Mouse (Mus musculus) induced T-regulatory cell, adult 2 months (primary cell): ENCODE measurements around the gene Nceh1.

Source experiments
- DNase-seq: peaks from one replicate; pipeline ENCODE4 v3.0.0-alpha.2; 2012; ENCODE audit warnings: low read depth

Gene Nceh1

DNA sequence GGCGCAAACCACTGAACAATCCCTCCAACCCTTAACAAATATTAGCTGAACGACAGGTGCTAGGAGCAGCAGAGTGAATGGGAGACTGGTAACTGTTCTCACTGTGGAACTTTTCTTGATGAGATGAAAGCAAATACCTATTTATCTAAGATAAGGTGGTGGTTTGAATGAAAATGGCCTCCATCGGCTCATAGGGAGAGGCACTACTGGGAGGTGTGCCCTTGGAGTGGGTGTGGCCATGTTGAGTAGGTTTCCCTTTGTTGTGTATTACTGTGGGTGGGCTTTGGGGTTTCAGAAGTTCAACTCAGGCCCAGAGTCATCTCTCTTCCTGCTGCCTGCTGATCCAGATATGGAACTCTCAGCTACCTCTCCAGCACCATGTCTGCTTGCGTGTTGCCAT, 8.1 kb downstream of the Nceh1 start:
- no peak for DNase-seq

DNA sequence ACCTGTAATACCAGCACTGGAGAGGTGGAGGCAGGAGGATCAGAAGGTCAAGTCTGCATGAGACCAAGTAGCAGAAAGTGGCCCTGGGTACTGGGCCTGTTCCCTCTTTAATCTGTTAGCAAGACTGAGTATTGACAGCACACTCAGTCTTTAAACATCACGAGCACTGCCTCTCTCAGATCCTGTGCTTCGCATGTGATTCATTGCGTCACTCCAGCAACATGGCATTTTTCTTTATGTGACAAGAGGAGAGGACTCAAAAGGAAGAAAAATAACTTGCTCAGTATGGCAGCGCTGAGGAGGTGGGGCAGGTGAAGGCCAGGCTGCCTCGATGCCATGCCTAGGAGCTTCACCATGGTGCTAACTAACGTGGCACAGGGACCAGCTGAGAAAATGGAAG, 9.1 kb downstream of the Nceh1 start:
- DNase-seq: no peak

DNA sequence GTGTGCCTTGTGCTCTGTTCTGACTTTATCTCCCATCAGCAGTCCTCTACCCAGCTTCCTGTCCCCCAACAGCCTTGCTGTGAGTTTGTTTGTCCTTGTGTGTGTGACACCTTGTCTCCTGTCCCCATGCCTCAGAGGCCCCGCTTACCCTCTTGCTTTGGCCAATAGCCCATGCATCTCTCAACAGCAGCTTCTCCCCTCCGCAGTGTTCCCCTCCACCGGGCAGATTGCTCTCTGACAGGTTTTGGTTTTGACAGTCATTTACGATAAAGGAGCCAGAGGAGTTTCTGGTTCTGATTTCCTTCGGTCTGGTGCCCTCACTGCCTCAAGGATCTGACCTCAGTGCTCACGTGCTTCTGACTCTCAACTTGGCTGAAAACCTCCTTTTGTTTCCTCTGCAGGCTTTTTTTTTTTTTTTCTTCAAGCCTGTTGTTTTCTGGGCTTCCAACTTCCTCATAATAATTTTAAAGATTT, 11.1 kb downstream of the Nceh1 start:
- peak; percentile 35 for DNase-seq

DNA sequence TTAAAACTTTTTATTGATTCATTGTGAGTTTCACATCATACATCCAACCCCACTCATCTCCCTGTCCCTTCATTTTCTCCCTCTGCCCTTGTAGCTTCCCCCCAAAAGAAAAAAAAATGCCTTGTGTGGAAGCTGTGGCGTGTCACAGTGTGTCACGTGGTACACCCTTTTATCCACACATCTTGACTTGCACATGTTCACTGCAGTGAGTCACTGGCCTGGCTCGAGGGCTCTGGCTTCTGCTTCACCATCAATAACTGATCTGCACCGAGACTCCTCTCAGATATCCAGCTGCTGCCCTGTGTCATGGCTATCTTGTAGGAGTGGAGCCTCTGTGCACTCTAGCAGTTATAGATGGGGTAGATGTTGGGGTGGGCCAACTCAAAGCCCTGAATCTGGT, 12.4 kb downstream of the Nceh1 start:
- DNase-seq: no peak

DNA sequence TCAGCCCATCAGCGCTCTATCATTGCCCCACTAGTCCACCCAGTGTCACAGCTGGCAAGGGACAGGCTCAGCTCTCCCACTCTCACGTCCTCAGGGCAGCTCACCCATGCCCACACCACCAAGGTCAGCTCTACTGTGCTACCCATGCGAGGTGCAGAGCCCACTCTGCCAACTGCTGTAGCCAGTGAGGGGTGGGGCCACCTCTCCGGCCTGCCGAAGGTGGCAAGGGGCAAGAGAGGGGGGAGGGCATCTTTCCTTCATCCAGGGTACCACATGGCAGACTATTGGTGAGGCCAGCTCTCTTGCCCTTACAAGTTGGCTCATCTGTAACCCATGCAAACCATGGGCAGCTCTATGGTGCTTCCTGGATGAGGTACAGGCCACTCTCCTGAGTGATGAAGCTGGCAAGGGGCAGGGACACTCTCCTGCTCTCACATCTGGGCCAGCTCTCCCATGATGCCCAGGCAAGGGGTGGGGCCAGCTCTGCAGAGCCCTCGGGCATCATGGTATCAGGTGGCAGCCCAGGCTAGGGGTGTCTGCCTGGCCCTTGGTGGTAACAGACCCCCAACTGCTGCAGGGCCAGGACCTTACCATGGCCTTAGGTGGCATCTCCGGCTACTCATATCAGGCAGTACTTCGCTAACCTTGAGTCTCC, 12.9 kb downstream of the Nceh1 start:
- DNase-seq: no peak

DNA sequence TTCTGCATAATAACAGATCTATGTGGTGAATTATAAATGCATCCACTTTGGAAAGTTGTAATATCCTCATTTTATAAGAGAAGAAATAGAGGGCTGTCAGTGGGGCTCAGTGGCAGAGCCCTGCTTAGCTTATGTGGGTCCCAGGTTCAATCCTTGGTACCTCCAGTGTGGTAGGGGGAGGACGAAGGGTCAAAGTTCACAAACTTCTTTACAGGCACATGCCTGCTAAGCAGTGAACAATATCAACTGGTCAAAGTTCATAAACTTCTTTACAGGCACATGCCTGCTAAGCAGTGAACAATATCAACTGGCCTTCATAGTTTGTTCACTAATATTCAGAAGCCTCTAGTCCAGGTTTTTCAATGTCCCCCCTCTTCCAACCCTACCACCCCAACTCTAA, 13.8 kb downstream of the Nceh1 start:
- DNase-seq: no peak

DNA sequence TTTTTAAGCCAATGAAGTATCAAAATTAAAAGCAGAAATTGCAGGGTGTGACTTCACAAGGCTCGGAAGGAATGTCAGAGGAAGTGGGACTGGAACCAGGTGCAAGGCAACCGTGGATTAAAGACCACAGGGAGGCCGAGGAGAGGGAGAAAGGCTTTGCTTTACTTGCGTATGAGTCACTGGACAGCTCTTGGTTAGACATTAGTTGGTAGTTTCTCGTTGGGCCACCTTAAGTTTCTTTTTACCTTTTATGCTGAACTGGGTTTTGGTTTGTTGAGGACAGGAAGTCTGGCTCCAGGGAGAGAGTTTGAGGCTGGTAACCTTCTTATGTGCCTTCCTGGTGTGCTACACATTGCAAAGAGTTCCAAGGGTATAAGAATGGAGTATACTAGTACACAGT, 15.1 kb downstream of the Nceh1 start:
- DNase-seq: no peak

DNA sequence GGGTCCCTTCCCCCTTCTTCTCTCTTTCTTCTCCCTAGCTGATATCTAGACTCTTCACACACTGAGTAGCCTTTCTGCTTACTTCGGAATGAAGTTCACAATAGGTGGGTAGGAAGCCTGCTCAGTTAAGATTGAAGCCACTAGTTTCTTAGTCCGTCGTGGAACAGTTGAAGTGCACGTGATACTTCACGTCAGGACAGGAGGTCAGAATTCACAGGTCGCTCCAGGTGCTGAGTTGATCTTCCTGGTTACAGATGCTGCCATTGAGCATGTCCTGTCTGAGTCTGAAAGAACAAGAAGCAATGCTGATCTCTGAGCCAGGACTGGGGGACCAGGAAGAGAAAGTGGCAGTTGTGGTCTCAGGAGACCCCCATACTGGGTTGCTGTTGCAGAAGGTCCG, 16.4 kb downstream of the Nceh1 start:
- no peak for DNase-seq

DNA sequence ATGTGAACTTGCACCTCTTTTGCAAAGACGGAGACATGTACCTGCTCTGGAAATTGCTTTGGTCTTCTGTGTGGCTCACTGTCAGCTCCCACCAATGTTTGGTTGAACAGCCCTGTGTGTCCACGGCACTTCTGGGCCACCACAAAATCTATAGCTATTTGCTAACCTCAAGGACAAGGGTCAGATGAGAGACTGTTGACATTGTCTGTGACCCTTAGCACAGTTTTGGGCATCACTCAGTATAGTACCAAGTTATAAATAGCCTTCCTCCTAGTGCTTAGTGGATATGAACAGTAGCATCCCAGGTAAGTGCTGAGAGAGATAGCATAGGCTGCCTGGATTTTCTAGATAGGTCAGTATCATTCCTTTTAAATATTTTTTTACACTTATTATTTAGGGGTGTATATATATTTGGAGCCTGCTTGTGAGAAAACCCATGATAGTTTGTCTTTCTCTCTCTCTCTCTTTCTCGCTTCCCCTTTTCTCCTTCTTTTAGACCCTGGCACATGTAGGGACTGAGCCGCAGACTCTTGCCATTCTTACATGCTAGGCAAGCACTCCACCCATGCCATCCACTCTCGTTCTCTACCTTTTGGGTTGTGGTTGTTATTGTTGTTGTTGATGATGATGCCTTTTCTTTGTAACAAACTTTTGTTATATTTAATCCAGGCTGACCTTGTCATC, 19.1 kb downstream of the Nceh1 start:
- DNase-seq: no peak

DNA sequence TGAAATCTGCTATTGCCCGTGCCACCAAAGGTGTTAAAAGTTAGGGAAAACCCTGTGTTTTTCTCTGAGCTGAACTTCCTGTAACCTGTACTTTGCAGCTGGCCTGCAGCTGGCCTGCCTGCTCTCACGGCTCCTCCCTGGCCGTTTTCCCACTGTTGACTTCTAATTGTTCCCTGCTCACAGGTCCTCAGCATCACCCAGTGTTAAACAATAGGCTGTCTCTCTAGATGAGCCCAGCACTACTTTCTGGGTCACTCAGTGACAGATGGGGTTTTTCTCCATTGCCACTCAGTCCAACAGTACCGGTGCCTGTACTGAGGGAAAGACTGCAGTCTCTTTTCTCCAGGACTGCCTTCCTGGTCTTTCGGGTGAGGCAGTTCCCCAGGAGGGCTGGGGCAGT, 22.3 kb downstream of the Nceh1 start:
- DNase-seq: no peak

DNA sequence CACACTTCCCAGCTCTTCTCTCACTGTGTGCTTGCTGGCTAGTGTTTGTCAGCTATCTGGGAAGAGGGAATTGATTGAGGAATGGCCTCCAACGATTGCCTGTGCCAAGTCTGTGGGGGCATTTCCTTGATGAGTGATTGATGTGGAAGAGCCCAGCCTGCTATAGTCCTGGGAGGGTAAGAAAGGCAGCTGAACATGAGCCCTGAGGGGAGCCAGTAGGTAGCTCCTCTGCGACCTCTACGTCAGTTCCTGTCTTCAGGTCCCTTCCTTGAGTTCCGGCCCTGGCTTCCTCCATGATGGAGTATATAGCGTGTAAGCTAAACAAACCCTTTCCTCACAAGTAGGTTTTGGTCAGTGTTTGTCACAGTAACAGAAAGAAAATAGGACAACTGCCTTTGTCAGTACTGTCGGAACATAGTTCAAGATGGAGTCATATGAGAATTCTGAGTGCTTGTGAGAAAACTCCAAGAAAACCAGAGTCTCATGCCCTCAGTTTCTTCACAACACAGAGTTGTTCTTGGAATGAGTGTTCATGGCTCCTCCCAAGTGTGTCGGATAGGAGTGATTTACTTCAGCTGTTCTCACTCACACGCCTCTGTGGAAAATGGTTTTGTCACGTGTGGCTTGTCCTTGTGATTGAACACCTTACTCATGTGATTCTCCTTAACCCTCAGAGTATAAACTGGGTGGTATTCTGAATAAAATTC, 22.9 kb downstream of the Nceh1 start:
- DNase-seq: no peak

DNA sequence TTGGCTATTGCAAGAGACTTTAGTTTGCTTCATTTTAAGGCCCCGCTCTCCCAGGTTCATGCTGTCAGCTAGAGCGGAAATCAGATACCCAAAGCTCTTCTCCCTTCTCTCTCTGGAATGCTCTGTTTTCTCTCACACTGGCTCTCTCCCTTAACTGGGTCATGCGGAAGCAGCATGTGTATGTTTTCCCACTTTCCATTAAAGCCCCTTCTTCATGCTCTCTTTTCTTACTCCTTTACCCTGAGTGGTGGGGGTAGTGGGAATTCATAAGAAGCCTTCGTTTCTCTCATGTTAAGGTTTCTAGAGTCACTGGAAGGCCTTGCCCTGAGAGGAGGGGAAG, 23.4 kb downstream of the Nceh1 start:
- no peak for DNase-seq

DNA sequence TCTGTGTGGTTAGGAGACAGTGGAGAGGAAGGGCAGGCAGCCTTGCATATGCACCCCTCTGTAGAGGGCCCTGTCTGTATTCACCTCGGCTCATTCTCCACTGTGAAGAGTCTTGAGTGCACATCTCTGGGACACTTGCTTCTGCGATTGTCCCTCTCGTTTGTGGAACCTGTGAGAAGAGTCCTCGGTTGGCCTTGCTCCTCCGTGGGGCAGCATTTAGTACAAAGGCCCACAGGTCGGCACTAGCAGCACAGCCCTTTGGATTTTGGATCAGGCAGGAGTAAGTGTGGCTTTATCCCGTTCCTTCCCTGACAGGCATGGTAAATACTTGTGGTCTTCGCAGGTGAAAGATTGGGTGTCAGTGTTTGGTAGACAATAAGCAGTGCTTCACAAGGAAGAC, 23.8 kb downstream of the Nceh1 start:
- no peak for DNase-seq

DNA sequence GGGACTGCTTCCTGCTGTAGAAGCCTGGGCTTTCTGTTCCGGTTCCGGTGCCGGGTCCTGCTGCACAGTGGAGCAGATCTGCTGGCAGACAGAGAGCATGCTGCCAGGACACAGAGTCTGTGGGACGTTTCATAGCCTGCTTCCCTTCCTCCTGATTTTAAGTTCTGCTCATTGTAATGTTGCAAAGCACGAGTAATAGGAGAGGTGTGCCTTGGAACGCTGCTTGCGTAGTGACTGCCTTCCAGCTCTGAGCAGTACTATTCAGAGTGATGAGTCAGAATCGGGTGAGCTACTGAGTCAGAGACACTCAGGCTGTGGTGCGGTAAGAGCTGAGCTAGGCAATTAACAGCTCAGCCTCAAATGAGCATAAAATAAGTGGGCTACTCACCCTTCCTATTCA, 26.9 kb downstream of the Nceh1 start:
- DNase-seq: peak; percentile 52

DNA sequence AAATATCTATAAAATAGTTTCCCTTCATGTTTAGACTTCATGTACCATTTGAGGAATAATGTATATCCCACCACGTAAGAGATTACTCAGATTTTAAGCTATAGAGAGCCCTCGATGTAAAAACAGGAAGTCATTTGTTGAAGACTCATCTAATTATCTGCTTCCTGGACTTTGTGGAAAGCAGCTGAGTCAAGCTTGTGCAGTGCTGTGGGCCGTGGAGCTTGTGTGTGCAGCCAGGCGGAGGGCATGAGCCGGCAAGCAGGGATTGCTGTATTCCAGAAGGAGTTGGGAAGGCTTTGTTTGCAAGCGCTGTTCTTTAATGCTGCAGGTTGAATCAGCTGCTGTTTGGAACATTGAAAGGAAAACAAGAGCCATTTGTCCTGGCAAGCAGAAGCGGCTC, 27.5 kb downstream of the Nceh1 start:
- peak; percentile 37 for DNase-seq

DNA sequence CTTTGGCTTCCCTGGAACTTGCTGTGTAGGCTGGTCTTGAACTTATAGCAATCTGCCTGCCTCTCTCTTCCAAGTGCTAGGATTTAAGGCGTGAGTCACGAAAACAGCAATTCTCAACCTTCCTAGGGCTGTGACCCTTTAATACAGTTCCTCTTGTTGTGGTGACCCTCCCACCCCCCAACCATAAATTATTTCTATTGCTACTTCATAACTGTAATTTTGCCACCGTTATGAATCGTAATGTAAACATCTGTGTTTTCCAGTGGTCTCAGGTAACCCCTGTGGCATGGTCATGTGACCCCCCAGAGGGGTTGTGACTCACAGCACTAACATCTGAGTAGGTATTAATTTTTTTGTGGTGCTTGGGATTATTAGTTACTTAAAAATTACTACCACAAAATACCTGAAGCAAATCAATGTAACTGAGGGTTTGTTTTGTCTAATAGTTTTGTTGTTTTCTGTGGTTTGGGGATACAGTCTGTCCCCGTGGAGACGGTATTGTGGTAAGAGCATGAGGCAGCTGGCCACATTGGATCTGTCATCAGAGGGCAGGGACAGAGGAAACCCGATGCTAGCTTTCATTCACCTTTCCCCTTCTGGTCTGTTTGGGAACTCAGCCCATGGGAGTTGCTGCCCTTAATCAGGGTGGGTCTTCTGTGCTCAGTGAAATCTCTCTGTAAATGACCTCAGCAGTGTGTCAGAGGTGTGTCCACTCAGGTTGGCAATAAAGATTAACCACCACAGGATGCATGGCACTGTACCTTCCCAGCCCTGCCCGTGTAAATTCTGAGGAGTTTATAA, 31.5 kb downstream of the Nceh1 start:
- DNase-seq: no peak

DNA sequence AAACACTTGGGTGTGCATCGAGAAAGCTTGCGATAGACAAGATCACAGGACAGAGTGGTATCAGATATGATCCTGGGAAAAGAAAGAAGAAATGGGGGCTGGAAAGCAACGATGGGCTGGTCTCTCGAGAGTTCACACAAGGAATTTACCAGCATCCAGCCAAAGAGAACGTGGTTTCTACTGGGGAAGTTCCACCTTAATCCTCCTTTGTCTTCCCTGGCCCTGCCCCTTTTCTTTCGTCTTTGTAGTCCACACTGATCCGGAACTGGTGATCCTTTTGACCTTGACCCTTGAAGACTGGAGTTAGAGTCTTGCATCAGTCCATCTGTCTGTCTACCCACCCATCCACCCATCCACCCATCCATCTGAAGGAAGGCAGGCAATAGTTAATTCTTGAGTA, 34.6 kb downstream of the Nceh1 start:
- no peak for DNase-seq

DNA sequence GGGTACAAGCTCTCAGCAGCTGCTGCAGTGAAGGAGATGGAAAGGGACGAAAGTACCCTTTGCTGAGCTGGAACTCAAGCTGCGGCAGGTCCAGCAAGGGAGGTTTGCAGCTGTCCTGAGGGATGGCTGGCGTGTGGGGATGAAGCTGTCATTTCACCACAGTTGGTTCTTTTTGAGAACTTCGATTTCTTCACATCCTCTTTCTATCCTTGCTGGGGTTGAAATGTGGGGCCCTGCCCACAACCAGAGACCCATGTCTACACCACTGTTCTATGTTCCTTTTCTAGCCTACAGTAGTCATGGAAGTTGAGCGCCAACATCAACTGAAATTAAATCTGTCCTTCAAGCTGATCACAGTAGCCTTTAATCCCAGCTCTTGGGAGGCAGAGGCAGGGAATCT, 35.8 kb downstream of the Nceh1 start:
- no peak for DNase-seq

DNA sequence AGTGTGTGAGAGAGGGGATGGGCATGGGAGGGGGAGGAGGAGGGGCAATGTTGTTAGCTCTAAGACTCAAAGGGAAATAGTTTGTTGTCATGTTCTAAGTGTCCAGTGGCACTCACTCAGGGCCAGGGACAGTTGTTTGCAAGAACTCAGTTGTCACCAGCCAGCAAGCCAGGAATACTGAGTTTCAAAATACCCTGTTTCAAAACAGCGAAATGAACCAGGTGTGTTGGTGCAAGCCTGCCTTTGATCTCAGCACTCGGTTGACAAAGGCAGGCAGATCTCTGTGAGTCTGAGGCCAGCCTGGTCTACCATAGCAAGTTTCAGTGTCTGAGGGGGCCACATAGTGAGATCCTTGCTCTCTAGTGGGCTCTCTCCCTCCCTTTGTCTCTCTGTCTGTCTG, 39.3 kb downstream of the Nceh1 start:
- DNase-seq: no peak

DNA sequence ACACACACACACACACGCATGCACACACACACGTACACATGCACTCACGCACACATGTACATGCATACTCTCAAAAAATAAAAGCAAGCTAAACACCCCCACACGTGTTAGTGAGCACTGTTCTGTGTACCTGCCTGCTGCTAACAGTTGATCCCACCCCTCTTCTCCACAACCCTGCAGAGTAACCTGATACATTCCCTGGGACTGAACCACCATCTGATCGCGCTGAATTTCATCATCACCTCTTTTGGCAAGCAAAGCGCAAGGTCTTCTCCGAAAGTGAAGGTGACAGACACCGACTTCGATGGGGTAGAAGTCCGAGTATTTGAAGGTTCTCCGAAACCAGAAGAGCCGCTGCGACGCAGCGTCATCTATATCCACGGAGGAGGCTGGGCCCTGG, 39.7 kb downstream of the Nceh1 start:
- DNase-seq: no peak

DNA sequence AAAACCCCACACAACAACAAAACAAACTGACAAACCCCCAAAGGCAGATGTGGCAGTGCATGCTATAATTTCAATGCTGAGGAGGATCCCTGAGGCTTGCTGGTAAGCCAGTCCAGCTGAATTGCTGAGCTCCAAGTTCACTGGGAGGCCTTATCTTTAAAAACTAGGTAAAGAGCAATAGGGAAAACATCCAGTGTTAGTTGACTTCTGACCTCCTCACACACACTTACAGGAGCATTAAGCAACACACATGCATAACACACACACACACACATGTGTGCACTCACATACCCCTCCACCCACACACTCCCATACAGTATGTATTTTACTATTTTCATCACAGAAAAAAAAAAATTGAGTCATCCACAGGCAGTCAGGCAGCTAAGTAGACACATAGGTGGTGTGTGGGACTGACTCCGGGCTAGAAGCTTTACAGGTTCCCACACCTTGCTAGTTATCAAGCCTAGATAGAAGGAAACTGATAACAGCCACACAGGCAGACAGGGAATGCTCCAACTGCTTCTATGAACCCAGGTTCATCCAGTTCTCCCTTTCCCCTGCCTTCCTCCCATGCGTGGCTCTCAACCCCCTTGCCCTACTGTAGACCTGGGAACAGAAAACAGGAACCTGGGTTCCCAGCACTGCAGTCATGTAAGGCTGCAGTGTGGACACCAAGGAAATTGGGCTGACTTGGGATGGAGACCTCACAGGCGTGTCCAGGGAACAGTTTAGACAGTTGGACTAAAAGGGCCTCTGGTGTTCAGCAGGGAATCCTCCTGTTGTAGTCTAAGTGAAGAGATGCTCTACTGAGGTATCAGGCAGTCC, 45.1 kb downstream of the Nceh1 start:
- DNase-seq: no peak
